Mouse (Mus musculus): ENCODE measurements at regions not wholly inside any gene's neighbourhood (a gene's known extent, or its start where the extent isn't known, plus 50 kb on each side); places are given as distances from the start of the nearest gene placed in this dataset.

DNA sequence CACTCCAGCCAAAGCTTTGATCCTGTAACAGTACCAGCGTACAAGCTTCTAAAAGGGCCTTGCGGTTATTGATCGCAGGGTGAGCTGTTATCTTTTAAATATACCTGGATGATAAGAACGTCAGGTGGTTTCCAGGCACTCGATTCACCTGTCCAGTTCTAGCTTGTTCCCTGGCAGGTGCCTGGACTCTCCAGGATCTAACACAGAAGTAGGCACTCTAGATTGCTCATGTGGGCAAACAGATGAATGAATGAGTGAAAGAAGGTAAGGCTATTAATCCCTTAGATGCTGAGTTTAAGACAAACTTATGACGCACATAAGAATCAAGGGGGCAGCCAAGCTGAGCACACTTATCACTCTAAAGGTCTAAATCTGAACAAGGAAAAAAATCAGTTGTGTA is 190.3 kb upstream of the Klf14 start:
- H3K4me3 ChIP-seq: no peak overlapping the region
- peaks cover 4% of the 10 kb centered on the region for H3K4me1 ChIP-seq
- H3K27me3 ChIP-seq (ENCODE audit: low read depth, poor library complexity, severe bottlenecking): no peaks in the 10 kb centered on the region
- 95% methylated on average over 6 of the region's 6 CpGs for WGBS
- H3K36me3 ChIP-seq: no peaks in the 10 kb centered on the region
- no peaks in the 10 kb centered on the region for H3K9me3 ChIP-seq (replicated peaks)
- H3K27ac ChIP-seq (replicated peaks): no peak overlapping the region
- DNase-seq (ENCODE audit: low spot score): no peak

DNA sequence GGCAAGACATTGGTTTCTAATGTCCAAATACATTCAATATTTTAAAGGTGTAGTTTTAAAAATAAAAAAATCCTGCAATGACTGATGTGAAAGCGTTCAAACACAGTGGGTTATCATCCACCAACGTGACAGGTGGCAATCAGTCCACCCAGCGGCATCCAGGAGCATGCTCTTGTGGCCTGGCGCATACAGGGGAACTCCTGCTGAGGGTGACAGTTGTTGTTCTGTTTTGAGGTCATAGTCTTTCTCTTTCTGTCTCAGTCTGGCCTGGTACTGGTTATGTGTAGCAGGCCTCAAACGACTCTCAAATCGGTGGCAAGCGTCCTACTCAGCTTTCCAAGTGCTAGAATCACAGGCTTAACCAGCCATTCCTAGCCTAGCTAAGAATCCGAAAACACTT is 191.5 kb upstream of the Klf14 start:
- DNase-seq (ENCODE audit: low spot score): no peak
- no peaks in the 10 kb centered on the region for H3K36me3 ChIP-seq
- no peak overlapping the region for H3K27ac ChIP-seq (replicated peaks)
- no peaks in the 10 kb centered on the region for H3K27me3 ChIP-seq (ENCODE audit: low read depth, poor library complexity, severe bottlenecking)
- H3K4me1 ChIP-seq: peaks cover 4% of the 10 kb centered on the region
- WGBS: 85% methylated on average over 8 of the region's 8 CpGs
- no peaks in the 10 kb centered on the region for H3K9me3 ChIP-seq (replicated peaks)
- no peak overlapping the region for H3K4me3 ChIP-seq

DNA sequence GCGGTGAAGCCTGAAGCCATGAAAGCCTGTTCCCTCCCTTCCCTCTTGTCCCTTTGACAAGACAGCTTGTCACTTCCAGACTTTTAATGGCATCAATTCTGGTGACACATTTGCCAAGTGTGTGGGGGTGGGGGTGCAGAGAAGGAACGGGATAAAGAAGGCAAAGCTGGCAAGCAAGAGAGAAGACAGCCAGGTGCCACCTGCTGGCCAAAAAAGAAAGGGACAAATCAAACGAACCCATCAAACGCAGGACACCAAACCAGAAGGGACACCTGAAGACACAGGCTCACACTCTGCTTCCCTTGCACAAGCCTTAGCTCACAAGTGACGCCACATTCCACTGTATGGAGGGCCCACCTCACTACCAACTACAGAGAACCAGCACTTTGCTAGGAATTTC is 197.0 kb upstream of the Klf14 start:
- H3K27me3 ChIP-seq (ENCODE audit: low read depth, poor library complexity, severe bottlenecking): no peaks in the 10 kb centered on the region
- no peak overlapping the region for H3K27ac ChIP-seq (replicated peaks)
- WGBS: 38% methylated on average over 5 of the region's 5 CpGs
- no peak overlapping the region for H3K4me3 ChIP-seq
- no peaks in the 10 kb centered on the region for H3K36me3 ChIP-seq
- DNase-seq (ENCODE audit: low spot score): peak; percentile 35
- no peaks in the 10 kb centered on the region for H3K9me3 ChIP-seq (replicated peaks)
- H3K4me1 ChIP-seq: peaks cover 4% of the 10 kb centered on the region

DNA sequence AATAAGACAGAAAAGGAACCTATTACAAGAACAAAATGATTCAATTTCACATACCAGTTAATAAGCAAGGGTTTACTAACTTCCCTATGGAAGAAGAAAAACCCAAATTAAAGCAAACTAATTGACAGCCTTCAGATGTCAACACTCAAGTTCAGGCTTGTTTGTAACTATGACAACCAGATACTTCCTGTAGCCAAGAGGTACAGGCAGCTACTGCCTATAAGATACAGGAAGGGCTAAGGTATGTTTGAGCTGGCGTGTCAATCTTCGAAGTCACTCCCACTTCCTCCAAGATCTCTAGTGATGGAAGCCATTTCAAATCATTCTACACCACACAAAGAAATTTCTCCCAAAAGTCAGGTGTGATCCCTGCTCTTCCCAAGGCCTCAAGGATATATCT is 198.1 kb upstream of the Klf14 start:
- 95% methylated on average over 2 of the region's 2 CpGs for WGBS

DNA sequence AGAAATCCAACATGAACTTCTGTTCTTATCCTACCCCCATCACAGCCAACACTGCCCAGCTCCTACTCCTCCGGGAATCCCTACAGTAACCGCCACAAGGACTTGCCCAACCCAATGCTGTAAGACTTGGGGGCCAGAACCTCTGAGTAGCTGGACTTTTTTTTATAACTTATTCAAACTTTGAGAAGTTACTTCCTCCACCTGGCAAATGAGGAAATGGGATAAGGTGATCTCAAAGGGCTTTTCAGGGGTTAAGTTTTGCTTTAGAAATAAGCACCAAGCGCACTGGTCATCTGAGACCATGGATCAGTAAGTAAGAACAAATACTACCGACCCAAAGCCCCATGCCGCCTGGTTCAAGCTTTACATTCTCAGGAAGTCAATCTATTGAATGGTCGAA is 198.6 kb upstream of the Klf14 start:
- Histone ChIP-seq H3K4me3 (no peak overlapping the region), H3K36me3 (no peaks in the 10 kb centered on the region), H3K27me3 (ENCODE audit: low read depth, poor library complexity, severe bottlenecking) (no peaks in the 10 kb centered on the region), H3K9me3 (replicated peaks) (no peaks in the 10 kb centered on the region), H3K4me1 (peaks cover 13% of the 10 kb centered on the region), H3K27ac (replicated peaks) (no peak overlapping the region)
- WGBS: 80% methylated on average over 6 of the region's 6 CpGs
- DNase-seq (ENCODE audit: low spot score): no peak

More for the DNA sequence above, 198.1 kb upstream of the Klf14 start:
- DNase-seq (ENCODE audit: low spot score): no peak
- no peak overlapping the region for H3K27ac ChIP-seq (replicated peaks)
- H3K4me3 ChIP-seq: no peak overlapping the region
- H3K36me3 ChIP-seq: no peaks in the 10 kb centered on the region
- no peaks in the 10 kb centered on the region for H3K9me3 ChIP-seq (replicated peaks)
- H3K27me3 ChIP-seq (ENCODE audit: low read depth, poor library complexity, severe bottlenecking): no peaks in the 10 kb centered on the region
- peaks cover 13% of the 10 kb centered on the region for H3K4me1 ChIP-seq

DNA sequence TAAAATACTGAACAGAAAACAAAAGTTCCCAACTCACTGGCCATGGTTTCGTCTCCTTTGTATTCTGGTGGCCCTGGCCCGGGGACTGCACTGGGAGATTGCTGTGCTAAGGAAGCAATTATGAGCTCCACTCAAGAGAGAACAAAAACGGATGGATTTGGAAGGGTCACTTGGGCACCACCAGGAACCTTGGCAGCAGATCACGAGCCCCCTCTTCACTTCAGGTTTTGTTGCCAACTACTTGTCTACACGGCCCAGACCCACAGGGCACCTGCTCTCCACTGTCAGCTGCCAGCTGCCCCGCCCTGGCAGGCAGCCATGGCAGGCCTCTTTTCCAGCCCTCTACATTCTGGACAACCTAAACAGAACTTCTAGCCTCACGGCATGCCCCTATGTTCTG is 199.8 kb upstream of the Klf14 start:
- H3K4me3 ChIP-seq: no peak overlapping the region
- H3K4me1 ChIP-seq: peaks cover 13% of the 10 kb centered on the region
- H3K27me3 ChIP-seq (ENCODE audit: low read depth, poor library complexity, severe bottlenecking): no peaks in the 10 kb centered on the region; the same call in 1 of the 2 replicates
- WGBS: 85% methylated on average over 7 of the region's 7 CpGs
- no peaks in the 10 kb centered on the region for H3K9me3 ChIP-seq (replicated peaks)
- DNase-seq (ENCODE audit: low spot score): no peak
- H3K36me3 ChIP-seq: no peaks in the 10 kb centered on the region
- no peak overlapping the region for H3K27ac ChIP-seq (replicated peaks)

DNA sequence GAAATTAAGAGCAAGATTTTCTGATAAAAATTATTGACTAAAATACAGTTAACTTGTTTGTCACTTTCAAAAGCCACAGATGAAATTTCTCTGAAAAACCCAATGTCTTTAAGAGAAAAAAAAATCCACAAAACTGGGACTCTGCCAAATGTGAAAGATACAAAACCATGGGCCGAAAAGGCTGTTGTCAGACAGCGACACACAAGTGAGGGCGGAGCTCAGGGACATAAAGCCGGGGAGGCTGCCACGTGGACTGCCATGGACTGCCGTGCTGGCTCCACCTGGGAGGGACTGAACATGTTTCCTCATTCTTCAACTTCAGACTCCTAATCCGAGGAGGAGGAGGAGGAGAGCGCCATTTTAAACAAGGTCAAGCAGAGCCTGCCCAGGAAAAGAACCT is 200.4 kb upstream of the Klf14 start:
- no peaks in the 10 kb centered on the region; the same call in 1 of the 2 replicates for H3K27me3 ChIP-seq (ENCODE audit: low read depth, poor library complexity, severe bottlenecking)
- H3K4me3 ChIP-seq: no peak overlapping the region
- no peaks in the 10 kb centered on the region for H3K36me3 ChIP-seq
- DNase-seq (ENCODE audit: low spot score): no peak
- no peaks in the 10 kb centered on the region for H3K9me3 ChIP-seq (replicated peaks)
- H3K4me1 ChIP-seq: peaks cover 13% of the 10 kb centered on the region
- 68% methylated on average over 8 of the region's 8 CpGs for whole genome bisulfite sequencing
- H3K27ac ChIP-seq (replicated peaks): peak overlapping the region; percentile 46; the same call in 1 of the 2 replicates

DNA sequence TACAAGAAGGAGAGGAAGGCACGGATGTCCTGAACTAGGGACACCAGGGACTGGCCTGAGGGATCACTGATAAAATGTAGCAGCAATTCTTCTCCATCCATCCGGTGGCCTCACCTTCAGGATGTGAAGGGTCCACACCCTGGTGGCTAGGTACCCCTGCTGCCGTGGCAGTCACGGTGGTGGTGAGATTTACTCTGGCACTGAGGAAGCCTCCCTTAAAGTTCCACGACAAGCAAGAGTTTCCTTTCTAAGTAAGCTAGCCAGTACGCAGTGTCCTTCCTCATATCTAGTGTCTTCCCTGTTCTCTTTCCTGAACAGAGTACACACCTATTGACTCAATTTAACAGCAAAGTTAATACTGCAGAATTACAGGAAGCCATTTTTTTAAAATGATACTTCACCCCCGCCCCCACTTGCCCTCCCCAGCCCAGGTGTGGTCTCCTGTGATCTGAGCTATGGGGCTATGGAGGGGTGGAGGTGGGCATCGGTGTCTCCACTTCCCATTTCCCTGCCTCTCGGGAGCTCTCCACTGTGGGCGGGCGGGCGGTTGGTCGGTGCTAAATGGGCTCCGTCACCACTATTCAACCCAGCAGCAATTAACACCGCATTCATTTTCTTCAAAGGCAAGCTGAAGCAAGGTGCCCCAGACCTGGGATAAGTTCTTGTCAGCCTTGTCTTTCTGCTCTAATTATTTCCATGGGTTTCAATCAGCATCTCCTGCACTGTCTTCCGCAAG is 201.2 kb upstream of the Klf14 start:
- WGBS: 88% methylated on average over 16 of the region's 16 CpGs
- no peaks in the 10 kb centered on the region; the same call in 1 of the 2 replicates for H3K27me3 ChIP-seq (ENCODE audit: low read depth, poor library complexity, severe bottlenecking)
- H3K27ac ChIP-seq (replicated peaks): no peak overlapping the region
- no peak for DNase-seq (ENCODE audit: low spot score)
- no peak overlapping the region for H3K4me3 ChIP-seq
- peaks cover 13% of the 10 kb centered on the region for H3K4me1 ChIP-seq
- H3K36me3 ChIP-seq: no peaks in the 10 kb centered on the region
- no peaks in the 10 kb centered on the region for H3K9me3 ChIP-seq (replicated peaks)

DNA sequence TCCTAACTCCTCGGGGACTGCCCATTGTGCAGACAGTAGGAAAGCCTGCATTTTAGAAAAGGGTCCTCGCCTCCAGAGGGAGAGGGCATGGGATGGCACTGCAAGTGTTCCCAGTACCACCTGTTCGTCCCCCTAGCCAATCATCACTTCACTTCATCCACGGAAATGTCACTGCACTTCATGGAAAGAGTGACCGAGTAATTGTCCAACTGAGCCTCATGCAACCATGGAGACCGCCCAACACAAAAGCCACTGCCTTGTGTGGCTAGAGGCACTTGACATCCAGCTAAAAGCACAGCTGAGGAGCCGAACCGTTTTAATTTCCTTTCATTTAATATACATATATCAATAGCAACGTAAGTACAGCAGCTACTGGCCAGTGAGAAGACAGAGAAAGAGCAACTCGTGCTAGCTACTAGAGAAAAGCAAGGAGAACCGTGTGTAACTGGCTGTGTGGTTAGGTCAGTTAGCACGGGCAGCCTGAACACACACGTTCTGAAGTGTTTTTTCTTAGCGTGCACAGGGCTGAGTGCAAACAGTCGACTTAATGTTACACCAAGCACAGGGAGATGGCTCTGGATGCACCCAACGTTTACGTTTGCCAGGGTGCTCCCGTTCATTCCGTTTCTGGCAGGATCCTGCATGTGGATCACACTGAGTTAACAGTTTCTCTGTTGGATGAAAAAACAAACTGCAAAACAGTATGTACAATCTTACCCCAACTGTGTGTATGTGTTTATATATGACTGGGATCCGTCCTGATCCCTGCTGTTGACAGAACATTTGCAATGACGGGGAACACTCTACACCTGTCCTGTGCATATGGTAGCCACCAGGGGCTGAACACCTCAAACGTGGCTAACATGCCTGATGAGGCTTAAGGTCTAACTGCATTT is 202.8 kb upstream of the Klf14 start:
- Histone ChIP-seq H3K36me3 (no peaks in the 10 kb centered on the region), H3K27me3 (ENCODE audit: low read depth, poor library complexity, severe bottlenecking) (no peaks in the 10 kb centered on the region; the same call in 1 of the 2 replicates), H3K9me3 (replicated peaks) (no peaks in the 10 kb centered on the region), H3K4me3 (no peak overlapping the region), H3K27ac (replicated peaks) (no peak overlapping the region), H3K4me1 (peaks cover 13% of the 10 kb centered on the region)
- 83% methylated on average over 22 of the region's 22 CpGs for WGBS
- no peak for DNase-seq (ENCODE audit: low spot score)

DNA sequence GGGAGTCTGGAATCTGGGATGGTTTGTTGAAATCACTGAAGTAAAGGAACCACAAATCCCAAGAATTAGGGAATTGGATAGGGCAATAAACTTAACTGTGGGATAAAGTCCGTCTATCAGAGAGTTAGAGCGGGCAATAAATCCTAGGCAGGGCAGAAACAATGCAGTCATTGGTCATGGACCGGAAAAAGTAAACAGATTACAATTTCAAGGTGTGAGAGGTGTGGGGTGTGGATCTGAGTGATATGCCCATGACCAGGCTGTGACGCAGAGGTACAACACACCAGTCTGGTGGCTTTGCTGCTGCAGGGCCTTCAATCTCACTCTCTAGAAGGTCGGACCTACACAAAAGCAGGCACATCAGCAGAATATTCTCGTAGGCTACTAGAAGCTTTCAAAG is 206.1 kb upstream of the Klf14 start:
- no peak for DNase-seq (ENCODE audit: low spot score)
- Histone ChIP-seq H3K36me3 (no peaks in the 10 kb centered on the region), H3K4me1 (peaks cover 9% of the 10 kb centered on the region), H3K9me3 (replicated peaks) (no peaks in the 10 kb centered on the region), H3K27ac (replicated peaks) (no peak overlapping the region), H3K4me3 (no peak overlapping the region), H3K27me3 (ENCODE audit: low read depth, poor library complexity, severe bottlenecking) (no peaks in the 10 kb centered on the region; the same call in 1 of the 2 replicates)
- 86% methylated on average over 6 of the region's 6 CpGs for WGBS

DNA sequence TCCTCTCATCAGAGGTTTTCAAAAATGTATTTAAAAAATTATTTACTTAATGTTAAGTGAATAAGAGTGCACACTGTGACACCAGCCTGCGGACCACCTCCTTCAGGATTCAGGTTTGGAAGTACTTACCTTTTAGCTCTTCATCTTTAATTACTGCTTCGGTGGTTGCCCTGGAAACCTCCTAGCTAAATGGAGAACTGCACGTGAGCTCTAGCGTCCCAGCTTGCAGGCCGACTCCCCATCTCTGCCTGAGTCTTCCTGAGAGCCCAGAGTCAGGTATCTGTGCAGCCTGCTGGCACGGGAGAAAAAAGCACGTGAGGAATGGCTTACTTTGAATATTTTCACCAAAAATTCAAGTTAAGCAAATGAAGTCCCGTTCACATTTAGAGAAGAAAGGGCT is 207.5 kb upstream of the Klf14 start:
- no peaks in the 10 kb centered on the region for H3K36me3 ChIP-seq
- H3K4me3 ChIP-seq: no peak overlapping the region
- H3K4me1 ChIP-seq: peaks cover 5% of the 10 kb centered on the region
- DNase-seq (ENCODE audit: low spot score): no peak
- H3K27ac ChIP-seq (replicated peaks): no peak overlapping the region
- 78% methylated on average over 8 of the region's 8 CpGs for WGBS
- H3K9me3 ChIP-seq (replicated peaks): no peaks in the 10 kb centered on the region
- H3K27me3 ChIP-seq (ENCODE audit: low read depth, poor library complexity, severe bottlenecking): no peaks in the 10 kb centered on the region; the same call in 1 of the 2 replicates

DNA sequence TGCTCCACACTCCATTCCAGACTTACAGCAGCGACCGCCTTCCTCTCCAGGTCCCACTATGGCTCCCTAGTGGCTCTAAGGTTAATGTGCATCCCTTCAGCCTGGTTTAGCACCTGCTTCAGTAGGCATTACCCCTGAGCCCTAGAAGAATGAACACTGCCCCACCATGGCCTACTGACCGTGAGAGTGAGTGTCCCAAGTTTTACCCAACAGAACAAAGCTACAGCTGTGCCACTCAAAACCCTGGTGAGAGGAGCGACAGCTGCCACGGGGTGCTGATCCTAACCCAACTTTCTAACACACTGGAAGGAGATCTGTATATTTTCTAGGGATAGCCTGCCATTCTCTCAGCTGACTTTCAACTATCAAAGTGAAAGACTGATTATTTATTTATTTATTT is 208.9 kb upstream of the Klf14 start:
- Histone ChIP-seq H3K4me1 (no peaks in the 10 kb centered on the region), H3K9me3 (replicated peaks) (no peaks in the 10 kb centered on the region), H3K27me3 (ENCODE audit: low read depth, poor library complexity, severe bottlenecking) (no peaks in the 10 kb centered on the region; the same call in 1 of the 2 replicates), H3K4me3 (no peak overlapping the region), H3K27ac (replicated peaks) (no peak overlapping the region), H3K36me3 (no peaks in the 10 kb centered on the region)
- WGBS: 89% methylated on average over 5 of the region's 5 CpGs
- DNase-seq (ENCODE audit: low spot score): no peak

DNA sequence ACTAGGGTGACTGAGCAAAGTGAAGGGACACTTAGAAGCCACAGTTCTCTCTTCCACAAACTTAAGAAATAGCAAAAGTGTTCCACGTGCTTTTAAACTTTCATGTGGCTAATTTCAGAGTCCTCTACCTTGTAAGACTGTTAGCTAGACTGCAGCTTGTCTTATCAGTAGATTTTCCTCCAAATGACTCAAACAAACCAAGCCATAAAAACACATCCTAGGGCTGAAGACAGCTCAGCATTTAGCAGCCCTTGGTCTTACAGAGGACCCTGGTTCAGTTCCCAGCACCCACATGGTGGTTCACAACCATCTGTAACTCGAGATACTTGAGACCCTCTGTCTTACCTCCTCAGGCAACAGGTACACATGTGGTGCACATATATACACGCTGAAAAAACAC is 209.9 kb upstream of the Klf14 start:
- WGBS: 83% methylated on average over 3 of the region's 3 CpGs
- Histone ChIP-seq H3K27me3 (ENCODE audit: low read depth, poor library complexity, severe bottlenecking) (no peaks in the 10 kb centered on the region; the same call in 1 of the 2 replicates), H3K4me3 (no peak overlapping the region), H3K4me1 (no peaks in the 10 kb centered on the region), H3K9me3 (replicated peaks) (no peaks in the 10 kb centered on the region), H3K27ac (replicated peaks) (no peak overlapping the region), H3K36me3 (no peaks in the 10 kb centered on the region)
- no peak for DNase-seq (ENCODE audit: low spot score)
